Mouse (Mus musculus) megakaryocyte progenitor cell, adult 5-6 weeks (primary cell): ENCODE data around the gene Gm3238. TPM values are rescaled to one million over a fixed set of nuclear protein-coding genes. Genes with fewer than 3 reads are reported as not detected.
"Not testable (repeated sequence)": the region's sequence is repeated elsewhere in the genome, so short reads cannot be mapped to it uniquely, and the experiment has no call there.

Source experiments
- ATAC-seq: replicated peaks from 2 replicates; pipeline ENCODE4 v1.8.0; 2016; ENCODE audit warnings: mild to moderate bottlenecking, moderate TSS enrichment, inconsistent platforms; ENCODE audit not compliant: poor library complexity
- total RNA-seq, 2 experiments: library from RNA; stranded (forward) in 1 of 2; stranded (reverse) in 1 of 2; fragments of 157-497, 149-512 nt in 1 of 2; fragments of 200-1000 nt in 1 of 2; gene quantifications; 2 replicates each; pipeline versions ENCODE4 v1.2.3 to v1.2.4; 2015 to 2017

Gm3238 gene
- total RNA-seq (2015) (not detected in 2 replicates), total RNA-seq (2017) (not detected in 2 replicates)

- not testable (repeated sequence) for ATAC-seq
Observed at GRCm38 (mm10) chr10:77771225-77771624, at the start of gene Gm3238. Gene Gm3238, minus strand, starts transcription at chr10:77771325.

DNA sequence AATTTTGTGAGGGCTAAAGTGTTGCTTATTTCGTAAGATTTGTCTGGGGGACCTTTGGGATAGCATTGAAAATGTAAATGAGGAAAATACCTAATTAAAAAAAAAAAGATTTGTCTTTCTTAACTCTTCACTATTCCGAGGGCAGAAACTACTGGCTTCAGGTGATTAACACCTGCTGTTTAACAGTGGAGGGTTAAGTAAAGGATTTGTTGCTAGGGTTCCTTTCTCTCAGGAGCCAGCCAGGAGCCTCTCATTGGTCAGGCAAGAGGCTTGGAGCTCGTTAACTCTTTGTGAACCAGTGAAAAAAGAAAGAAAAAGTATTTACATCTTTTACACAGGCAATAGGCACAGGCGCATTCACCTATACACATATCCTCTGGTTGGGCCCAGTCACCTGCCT, 48.1 kb upstream of the Gm3238 start:
- no peak for ATAC-seq

GRCm38 (mm10) chr10:77818523-77818922, 47.4 kb upstream of the Gm3238 start:
- ATAC-seq, result no peak

DNA sequence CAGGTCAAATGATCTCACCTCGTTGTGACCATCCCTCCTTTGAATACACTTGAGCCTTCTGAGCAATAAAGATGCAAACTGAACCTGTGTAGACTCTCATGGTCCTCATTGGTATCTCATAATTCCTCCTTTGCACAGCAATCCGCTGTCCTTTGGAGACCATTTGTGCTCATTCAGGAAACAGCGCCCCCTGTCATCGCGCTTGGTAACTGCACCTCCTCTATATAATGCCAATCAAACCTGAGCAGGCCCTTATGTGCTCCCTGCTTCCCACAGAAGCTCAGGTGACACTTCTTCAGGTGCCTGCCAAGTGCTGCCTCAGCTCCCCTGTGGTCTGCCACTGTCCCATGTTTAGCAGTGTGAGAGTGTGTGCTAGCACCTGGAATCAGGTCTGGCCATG, 44.4 kb upstream of the Gm3238 start:
- ATAC-seq, result 0 out of 2 replicates have a peak, but pooled peaks have one; percentile 37

DNA sequence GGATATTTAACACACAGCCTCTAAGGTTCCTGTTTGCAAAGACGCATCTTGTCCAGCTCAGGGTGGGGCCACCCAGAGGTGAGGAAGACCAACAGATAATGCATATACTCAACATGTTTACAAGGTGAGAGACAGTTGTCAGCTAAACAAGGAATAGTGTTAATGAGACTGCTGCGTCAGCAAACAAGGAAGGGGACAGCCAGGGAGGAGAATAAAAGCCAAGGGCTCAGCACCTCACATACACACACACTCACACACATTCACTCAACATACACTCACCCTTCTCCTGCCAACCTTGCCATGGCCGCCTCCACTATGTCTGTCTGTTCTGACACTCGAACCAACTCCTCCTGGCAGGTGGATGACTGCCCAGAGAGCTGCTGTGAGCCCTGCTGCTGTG, 43.3 kb upstream of the Gm3238 start, which contains the start of gene Gm2696:
Gene Gm2696, plus strand, starts transcription at position 301 of the 400 bp plus-strand sequence.
- no peak for ATAC-seq

DNA sequence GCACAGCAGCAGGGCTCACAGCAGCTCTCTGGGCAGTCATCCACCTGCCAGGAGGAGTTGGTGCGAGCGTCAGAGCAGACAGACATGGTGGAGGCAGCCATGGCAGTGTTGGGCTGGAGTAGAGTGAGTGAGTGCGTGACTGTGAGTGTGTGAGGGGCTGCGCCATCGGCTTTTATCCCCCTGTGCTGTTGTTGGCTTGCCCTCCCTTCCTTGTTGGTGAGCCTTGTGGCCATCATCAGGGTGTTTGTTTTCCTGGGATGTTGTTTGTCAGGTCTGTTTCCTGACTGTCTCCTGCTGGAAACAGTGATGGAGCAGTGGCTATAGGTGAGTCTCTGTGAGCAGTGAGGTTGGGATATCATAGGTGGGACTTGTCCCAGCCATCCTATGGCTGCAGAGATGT, 40.6 kb upstream of the Gm3238 start, which contains the start of gene Gm9507:
Gene Gm9507, minus strand, starts transcription at position 101 of the 400 bp plus-strand sequence.
- ATAC-seq, result no peak

DNA sequence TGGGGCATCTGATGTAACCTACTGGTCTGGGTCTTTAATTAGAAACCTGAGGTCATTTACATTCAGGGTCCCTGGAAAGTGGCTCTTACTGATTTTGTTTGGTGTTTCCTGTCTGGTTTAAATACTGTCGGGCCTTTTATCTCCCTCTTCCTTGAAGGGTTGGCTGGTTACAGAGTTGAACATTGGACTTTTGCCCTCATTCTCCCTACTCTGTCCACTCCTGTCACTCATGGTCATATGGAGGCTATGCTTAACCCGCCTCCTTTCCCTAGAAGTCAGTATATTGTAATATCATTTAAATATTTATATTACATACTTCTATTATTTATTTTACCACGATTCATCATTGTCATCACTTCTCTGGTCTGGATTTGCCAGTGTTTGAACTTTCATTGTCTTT, 33.0 kb upstream of the Gm3238 start:
- ATAC-seq, result no peak

DNA sequence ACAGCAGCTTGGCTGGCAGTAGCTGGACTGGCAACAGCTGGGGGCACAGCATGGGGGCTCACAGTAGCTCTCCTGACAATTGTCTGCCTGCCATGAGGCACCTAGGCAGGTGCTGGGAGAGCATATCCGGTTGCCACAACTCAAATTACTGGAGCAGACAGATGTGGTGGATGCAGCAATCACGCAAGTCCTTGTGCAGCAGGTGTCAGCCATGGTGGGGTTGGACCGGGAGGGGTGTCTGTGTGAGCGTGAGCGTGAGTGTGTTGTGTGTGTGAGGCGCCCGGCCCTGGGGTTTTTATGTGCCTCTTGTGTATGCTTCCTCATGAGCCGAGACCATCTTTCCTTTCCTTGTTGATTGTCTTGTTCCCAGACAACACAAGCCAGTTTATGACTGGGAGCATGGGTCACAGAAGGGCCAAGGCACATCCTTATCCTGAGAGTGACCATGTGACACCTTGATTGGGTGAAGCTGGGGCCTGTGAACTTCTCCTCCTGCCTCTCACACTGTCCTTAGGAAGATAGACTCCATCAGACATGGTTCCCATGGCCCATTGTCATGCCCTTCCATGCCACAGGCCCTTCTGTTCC, 27.9 kb upstream of the Gm3238 start, which contains the start of gene Gm19668:
Gene Gm19668, minus strand, starts transcription at position 213 of the 588 bp plus-strand sequence.
- no peak for ATAC-seq

- not testable (repeated sequence) for ATAC-seq
Observed at GRCm38 (mm10) chr10:77798164-77798920, 27.2 kb upstream of the Gm3238 start.

- no peak for ATAC-seq
Observed at GRCm38 (mm10) chr10:77797677-77798076, 26.6 kb upstream of the Gm3238 start.

DNA sequence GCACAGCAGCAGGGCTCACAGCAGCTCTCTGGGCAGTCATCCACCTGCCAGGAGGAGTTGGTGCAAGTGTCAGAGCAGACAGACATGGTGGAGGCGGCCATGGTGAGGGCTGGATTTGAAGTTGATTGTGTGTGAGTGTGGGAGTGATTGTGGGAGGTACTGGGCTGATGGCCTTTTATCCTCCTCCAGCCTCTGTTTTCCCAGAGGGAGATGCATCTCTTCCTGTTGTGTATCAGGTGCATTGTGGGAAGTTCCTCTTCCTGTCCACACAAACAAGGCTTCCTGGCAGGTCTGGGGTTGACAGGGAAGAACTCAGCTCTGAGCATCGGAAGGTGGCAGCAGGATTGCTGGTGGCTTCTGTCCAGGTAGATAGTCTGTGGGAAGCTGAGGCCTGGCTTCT, 23.9 kb upstream of the Gm3238 start, which contains the start of gene Gm9639:
Gene Gm9639, minus strand, starts transcription at position 101 of the 400 bp plus-strand sequence.
- ATAC-seq, result no peak

GRCm38 (mm10) chr10:77788621-77789020, 17.5 kb upstream of the Gm3238 start:
- ATAC-seq, result no peak

DNA sequence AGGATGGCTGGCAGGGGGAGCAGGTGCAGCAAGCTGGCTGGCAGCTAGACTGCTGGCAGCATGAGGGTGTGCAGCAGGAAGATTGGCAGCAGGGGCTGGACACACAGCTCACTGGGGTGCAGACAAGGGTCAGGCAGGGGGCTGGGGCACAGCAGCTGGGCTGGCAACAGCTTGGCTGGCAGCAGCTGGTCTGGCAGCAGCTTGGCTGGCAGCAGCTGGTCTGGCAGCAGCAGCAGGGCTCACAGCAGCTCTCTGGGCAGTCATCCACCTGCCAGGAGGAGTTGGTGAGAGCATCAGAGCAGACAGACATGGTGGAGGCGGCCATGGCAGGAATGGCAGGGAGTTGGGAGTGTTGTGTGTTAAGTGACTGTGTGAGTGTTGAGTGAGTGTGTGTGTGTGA, 16.8 kb upstream of the Gm3238 start, which contains the start of gene Gm7137:
Gene Gm7137, minus strand, starts transcription at position 325 of the 400 bp plus-strand sequence.
- ATAC-seq, result not testable (repeated sequence)

DNA sequence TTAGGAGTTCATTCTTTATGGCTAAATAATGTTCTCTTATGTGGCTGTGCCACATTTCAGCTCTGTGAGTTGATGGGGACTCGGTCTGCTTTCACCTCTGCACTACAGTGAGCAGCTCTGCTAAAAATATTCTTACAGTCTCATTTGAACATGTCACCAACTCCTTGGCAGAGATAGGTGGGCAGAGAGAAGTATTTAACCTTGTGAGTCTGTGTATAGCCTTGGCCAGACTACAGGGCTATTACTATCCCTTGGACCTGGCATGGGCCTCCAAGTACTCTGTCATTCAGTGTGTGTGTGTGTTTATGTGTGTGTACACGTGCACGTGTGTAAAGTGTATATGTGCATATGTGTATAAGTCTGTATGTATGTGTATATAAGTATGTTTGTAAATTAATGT, 12.3 kb upstream of the Gm3238 start:
- ATAC-seq, result not testable (repeated sequence)

DNA sequence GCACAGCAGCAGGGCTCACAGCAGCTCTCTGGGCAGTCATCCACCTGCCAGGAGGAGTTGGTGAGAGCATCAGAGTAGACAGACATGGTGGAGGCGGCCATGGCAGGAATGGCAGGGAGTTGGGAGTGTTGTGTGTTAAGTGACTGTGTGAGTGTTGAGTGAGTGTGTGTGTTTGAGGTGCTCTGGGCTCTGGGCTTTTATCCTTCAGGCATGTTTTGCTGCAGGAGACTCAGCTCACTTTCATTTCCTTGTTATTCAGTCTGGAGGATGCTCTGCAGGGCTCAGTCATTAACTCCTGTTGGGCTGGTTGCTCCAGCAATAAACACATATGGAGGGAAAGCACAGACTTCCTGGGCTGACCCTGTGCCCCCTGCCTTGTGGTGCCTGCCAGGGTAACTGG, 11.3 kb upstream of the Gm3238 start, which contains the start of gene Gm3250:
Gene Gm3250, minus strand, starts transcription at position 101 of the 400 bp plus-strand sequence.
- not testable (repeated sequence) for ATAC-seq

DNA sequence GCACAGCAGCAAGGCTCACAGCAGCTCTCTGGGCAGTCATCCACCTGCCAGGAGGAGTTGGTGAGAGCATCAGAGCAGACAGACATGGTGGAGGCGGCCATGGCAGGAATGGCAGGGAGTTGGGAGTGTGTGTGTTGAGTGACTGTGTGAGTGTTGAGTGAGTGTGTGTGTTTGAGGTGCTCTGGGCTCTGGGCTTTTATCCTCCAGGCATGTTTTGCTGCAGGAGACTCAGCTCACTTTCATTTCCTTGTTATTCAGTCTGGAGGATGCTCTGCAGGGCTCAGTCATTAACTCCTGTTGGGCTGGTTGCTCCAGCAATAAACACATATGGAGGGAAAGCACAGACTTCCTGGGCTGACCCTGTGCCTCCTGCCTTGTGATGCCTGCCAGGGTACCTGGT, 5.7 kb upstream of the Gm3238 start, which contains the start of gene Gm7138:
Gene Gm7138, minus strand, starts transcription at position 101 of the 400 bp plus-strand sequence.
- not testable (repeated sequence) for ATAC-seq

DNA sequence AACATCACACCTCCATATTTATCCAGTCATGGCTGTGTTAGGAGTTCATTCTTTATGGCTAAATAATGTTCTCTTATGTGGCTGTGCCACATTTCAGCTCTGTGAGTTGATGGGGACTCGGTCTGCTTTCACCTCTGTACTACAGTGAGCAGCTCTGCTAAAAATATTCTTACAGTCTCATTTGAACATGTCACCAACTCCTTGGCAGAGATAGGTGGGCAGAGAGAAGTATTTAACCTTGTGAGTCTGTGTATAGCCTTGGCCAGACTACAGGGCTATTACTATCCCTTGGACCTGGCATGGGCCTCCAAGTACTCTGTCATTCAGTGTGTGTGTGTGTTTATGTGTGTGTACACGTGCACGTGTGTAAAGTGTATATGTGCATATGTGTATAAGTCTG, 1.0 kb upstream of the Gm3238 start:
- ATAC-seq, result not testable (repeated sequence)

- ATAC-seq, result no peak
Observed at GRCm38 (mm10) chr10:77769727-77770126, 1.4 kb downstream of the Gm3238 start.

GRCm38 (mm10) chr10:77759582-77759981, 11.5 kb downstream of the Gm3238 start, which contains the start of gene Gm3233:
Gene Gm3233, minus strand, starts transcription at chr10:77759682.
- not testable (repeated sequence) for ATAC-seq

GRCm38 (mm10) chr10:77753448-77753847, 17.7 kb downstream of the Gm3238 start:
- no peak for ATAC-seq

DNA sequence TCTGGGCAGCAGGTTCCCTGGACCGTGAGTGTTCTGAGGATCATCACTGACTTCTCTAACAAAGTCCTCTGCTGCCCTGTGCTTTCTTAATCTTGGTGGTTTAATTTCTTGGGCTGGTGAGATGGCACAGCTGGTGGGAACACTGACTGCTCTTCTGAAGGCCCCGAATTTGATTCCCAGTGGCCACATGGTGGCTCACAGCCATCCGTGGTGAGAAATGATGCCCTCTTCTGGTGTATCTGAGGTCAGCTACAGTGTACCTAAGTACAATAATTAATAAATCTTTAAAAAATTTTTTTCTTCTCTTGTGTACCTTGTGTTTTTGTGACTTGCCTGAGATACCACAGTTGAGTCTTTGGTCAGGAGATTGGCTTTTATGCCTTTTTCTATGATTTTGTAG, 18.8 kb downstream of the Gm3238 start:
- ATAC-seq, result 0 out of 2 replicates have a peak, but pooled peaks have one; percentile 23
